Mouse (Mus musculus): ENCODE measurements around the gene Rnf13. TPM values are rescaled to one million over a fixed set of nuclear protein-coding genes. Genes with fewer than 3 reads are reported as not detected.

Gene Rnf13
- polyA plus RNA-seq (2015; fragmentation: Nextera tagmentation; extraction: Ambion mirVana): 77.0 and 82.8 TPM in 2 replicates

DNA sequence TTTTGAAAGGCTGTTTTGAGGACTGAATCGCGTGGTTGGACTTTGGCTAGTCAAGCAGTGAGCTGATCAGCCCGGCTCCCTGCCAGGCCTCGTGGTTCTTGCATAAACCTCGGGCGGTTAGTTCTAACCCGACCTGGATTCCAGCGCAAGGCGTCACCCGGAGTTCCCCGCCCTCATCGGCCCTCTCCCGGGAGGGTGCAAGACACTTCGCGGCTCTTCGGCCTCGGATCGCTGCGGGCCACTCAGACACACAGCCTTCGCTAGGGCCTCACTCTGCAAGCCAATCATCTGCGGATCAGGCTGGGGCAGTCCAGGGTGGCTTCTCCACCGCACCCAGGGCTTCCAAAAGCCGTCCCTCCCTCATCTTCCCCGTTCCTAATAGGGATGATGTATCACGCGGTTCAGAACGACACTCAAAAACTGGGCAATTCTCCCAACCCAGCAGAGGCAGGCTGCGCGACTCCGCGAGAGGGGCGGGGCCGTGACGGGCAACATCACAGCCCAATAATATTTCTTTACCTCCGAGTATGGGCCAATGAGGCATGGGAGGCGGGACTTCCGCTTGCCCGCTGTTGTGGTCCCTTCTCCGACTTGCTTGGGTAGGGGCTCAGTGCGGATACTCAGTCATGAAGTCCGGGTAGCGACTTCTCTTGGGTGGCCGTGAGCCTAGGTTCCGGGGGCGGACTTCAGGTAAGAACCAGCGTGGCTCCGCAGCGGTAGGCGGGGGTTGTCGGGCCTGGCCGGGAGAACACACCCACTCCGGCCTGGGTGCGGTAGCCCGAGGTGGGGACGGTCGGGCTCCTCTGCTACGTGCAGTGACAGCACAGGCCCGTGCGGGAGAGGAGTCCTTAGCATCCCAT is at the start of gene Rnf13:
TSS of gene Rnf13 (plus strand) at position 552 of the 860 bp plus-strand sequence.
- peak within 1 kb of the TSS; percentile 67 for H3K4me2 ChIP-seq (replicated peaks)
- no peaks in the 10 kb centered on the region for H3K36me3 ChIP-seq
- H3K27ac ChIP-seq: peak within 1 kb of the TSS; percentile 98
- under 1% methylated on average over 59 of the region's 59 CpGs for WGBS
- H3K4me3 ChIP-seq (replicated peaks): peak within 1 kb of the TSS; percentile 82
- no peaks in the 10 kb centered on the region for H3K9me3 ChIP-seq
- peaks cover 3% of the 10 kb centered on the region; the same call in 1 of the 2 replicates for H3K4me1 ChIP-seq (replicated peaks)
- peak; percentile 100 for ATAC-seq
- H3K9ac ChIP-seq: peak within 1 kb of the TSS; percentile 72
- no peaks in the 10 kb centered on the region for H3K27me3 ChIP-seq (replicated peaks)

DNA sequence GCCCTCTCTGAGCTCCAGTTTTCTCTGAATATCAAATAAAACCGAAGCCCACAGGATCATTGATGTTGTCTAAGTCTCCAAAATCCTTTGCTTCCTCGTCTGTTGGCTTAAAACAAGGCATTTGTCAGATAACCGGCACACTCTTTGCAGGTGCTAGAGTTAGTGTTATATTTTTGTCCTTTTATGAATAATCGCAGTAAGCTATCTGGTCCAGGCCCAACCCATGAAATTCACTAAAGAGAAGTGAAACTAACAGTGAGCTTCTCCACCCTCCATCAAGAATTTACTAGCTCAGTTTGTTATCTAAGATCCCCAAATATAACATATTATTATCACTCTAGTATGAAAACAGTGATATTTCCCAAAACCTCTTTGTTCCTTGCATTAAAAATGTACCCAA is 44.1 kb upstream of the Rnf13 start:
- Histone ChIP-seq H3K27ac (no peak overlapping the region), H3K4me2 (replicated peaks) (no peak overlapping the region), H3K4me1 (replicated peaks) (no peaks in the 10 kb centered on the region), H3K27me3 (replicated peaks) (no peaks in the 10 kb centered on the region), H3K9ac (no peak overlapping the region), H3K9me3 (no peaks in the 10 kb centered on the region), H3K4me3 (replicated peaks) (no peak overlapping the region), H3K36me3 (no peaks in the 10 kb centered on the region)
- no peak for ATAC-seq
- WGBS: 82% methylated on average over 4 of the region's 4 CpGs

DNA sequence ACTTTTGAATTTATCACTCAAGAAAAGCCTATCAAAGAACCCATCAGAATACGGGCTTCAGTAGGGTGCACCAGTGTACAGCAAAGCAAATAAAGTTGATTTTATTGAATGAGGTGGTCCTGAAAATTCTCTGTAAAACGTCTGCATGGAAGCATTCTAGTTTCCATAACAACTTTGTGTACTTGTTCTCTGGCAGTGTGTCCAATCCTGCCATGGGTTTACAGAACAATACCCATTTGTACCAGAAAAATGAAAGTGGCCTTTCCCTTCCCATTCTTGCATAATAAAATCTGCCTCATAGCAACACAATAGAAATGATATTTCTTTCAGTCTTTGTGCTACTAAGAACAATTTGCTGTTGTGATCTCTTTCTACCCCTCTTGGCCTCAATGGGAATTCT is 43.1 kb upstream of the Rnf13 start, which contains the start of gene Ankub1:
TSS of gene Ankub1 (minus strand) at position 81 of the 400 bp plus-strand sequence.
- ATAC-seq: no peak
- 53% methylated on average over 2 of the region's 2 CpGs for WGBS
- Histone ChIP-seq H3K4me2 (replicated peaks) (no peak within 1 kb of the TSS), H3K9me3 (no peaks in the 10 kb centered on the region), H3K27ac (no peak within 1 kb of the TSS), H3K4me3 (replicated peaks) (no peak within 1 kb of the TSS), H3K4me1 (replicated peaks) (no peaks in the 10 kb centered on the region), H3K36me3 (no peaks in the 10 kb centered on the region), H3K27me3 (replicated peaks) (no peaks in the 10 kb centered on the region), H3K9ac (no peak within 1 kb of the TSS)

- H3K4me1 ChIP-seq (replicated peaks): no peaks in the 10 kb centered on the region
- no peak overlapping the region for H3K9ac ChIP-seq
- no peaks in the 10 kb centered on the region for H3K36me3 ChIP-seq
- no peaks in the 10 kb centered on the region for H3K9me3 ChIP-seq
- H3K4me2 ChIP-seq (replicated peaks): no peak overlapping the region
- WGBS: 80% methylated on average over 4 of the region's 4 CpGs
- ATAC-seq: no peak
- no peak overlapping the region for H3K4me3 ChIP-seq (replicated peaks)
- H3K27me3 ChIP-seq (replicated peaks): no peaks in the 10 kb centered on the region
- H3K27ac ChIP-seq: no peak overlapping the region
Observed at GRCm38 (mm10) chr3:57696249-57696648, 39.6 kb upstream of the Rnf13 start.

DNA sequence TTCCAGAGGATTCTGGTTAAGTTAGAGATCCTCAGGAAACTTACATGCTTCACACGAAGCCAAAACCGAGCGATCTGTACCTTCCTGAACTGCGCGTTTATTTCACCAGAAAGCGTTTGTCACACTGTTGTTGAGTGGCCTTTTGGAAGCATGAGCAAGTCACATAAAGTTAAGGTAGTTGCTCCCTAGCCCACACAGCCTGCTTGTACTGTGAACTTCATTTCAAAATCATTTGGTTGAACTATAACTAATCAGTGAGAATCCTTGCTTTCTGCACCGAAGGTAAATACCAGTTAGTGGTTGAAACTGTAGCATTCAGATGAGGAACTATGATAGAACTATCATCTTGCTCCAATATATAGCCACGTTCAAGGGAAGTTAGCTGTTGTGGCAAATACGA is 39.1 kb upstream of the Rnf13 start:
- H3K4me3 ChIP-seq (replicated peaks): no peak overlapping the region
- no peaks in the 10 kb centered on the region for H3K4me1 ChIP-seq (replicated peaks)
- no peak for ATAC-seq
- no peaks in the 10 kb centered on the region for H3K27me3 ChIP-seq (replicated peaks)
- no peak overlapping the region for H3K9ac ChIP-seq
- no peaks in the 10 kb centered on the region for H3K9me3 ChIP-seq
- H3K4me2 ChIP-seq (replicated peaks): no peak overlapping the region
- H3K27ac ChIP-seq: no peak overlapping the region
- WGBS: 90% methylated on average over 9 of the region's 9 CpGs
- H3K36me3 ChIP-seq: no peaks in the 10 kb centered on the region

GRCm38 (mm10) chr3:57714151-57714550 is 21.7 kb upstream of the Rnf13 start:
- H3K4me2 ChIP-seq (replicated peaks): no peak overlapping the region
- no peak for ATAC-seq
- no peak overlapping the region for H3K4me3 ChIP-seq (replicated peaks)
- no peaks in the 10 kb centered on the region for H3K27me3 ChIP-seq (replicated peaks)
- no peak overlapping the region for H3K27ac ChIP-seq
- no peak overlapping the region for H3K9ac ChIP-seq
- no peaks in the 10 kb centered on the region for H3K36me3 ChIP-seq
- no peaks in the 10 kb centered on the region for H3K9me3 ChIP-seq
- WGBS: 79% methylated on average over 6 of the region's 6 CpGs
- no peaks in the 10 kb centered on the region for H3K4me1 ChIP-seq (replicated peaks)

GRCm38 (mm10) chr3:57732206-57732915 is 3.5 kb upstream of the Rnf13 start:
- Histone ChIP-seq H3K4me1 (replicated peaks) (peaks cover 3% of the 10 kb centered on the region; the same call in 1 of the 2 replicates), H3K9me3 (no peaks in the 10 kb centered on the region), H3K9ac (no peak overlapping the region), H3K36me3 (no peaks in the 10 kb centered on the region), H3K4me3 (replicated peaks) (no peak overlapping the region), H3K4me2 (replicated peaks) (no peak overlapping the region), H3K27me3 (replicated peaks) (no peaks in the 10 kb centered on the region), H3K27ac (no peak overlapping the region)
- 68% methylated on average over 5 of the region's 5 CpGs for WGBS
- no peak for ATAC-seq

DNA sequence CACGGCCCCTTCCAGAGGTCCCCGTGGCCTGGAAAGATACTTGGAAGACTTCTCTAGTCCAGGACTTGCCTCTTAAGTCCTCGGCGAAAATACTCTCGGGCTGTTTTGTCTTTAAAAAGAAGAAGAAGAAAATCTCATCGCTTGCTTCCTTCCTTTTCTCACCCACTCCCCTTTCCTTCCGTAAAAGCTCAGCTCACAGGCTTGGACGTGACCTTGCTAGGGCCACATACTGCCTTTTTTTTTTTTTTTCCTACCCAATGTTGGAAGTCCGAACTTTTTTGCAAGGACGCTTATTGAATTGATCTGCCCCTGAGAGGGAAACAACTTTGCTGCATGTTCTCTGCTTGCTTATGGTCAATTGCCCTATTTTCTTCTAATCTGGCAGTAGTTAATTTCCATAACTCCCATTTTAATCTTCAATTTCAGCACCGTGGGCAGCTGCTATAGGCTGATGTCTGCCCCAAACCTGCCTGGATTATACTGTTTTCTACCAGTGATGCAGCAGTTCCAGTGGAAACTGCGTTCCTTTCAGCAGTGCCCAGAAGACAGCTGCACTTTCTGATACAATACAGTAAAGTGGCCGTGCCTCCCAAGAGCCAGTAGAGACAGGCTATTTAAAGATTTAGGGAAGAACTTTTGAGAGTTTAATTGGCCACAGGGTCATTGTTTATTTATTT is 695 bp downstream of the Rnf13 start:
- Histone ChIP-seq H3K36me3 (no peaks in the 10 kb centered on the region), H3K27me3 (replicated peaks) (no peaks in the 10 kb centered on the region), H3K4me1 (replicated peaks) (peaks cover 3% of the 10 kb centered on the region; the same call in 1 of the 2 replicates), H3K27ac (peak overlapping the region; percentile 98), H3K9ac (peak overlapping the region; percentile 72), H3K4me3 (replicated peaks) (peak overlapping the region; percentile 82), H3K9me3 (no peaks in the 10 kb centered on the region), H3K4me2 (replicated peaks) (peak overlapping the region; percentile 67)
- under 1% methylated on average over 13 of the region's 13 CpGs for WGBS
- no peak for ATAC-seq

- Histone ChIP-seq H3K4me3 (replicated peaks) (no peak overlapping the region), H3K4me2 (replicated peaks) (no peak overlapping the region), H3K27ac (no peak overlapping the region), H3K27me3 (replicated peaks) (no peaks in the 10 kb centered on the region), H3K36me3 (no peaks in the 10 kb centered on the region), H3K4me1 (replicated peaks) (peaks cover 3% of the 10 kb centered on the region; the same call in 1 of the 2 replicates), H3K9ac (no peak overlapping the region), H3K9me3 (no peaks in the 10 kb centered on the region)
- WGBS: 98% methylated on average over 1 of the region's 1 CpGs
- ATAC-seq: no peak
Observed at GRCm38 (mm10) chr3:57739830-57740229, 4.0 kb downstream of the Rnf13 start.

- no peak for ATAC-seq
- no peak overlapping the region for H3K9ac ChIP-seq
Observed at GRCm38 (mm10) chr3:57748576-57749267, 12.9 kb downstream of the Rnf13 start.

GRCm38 (mm10) chr3:57776915-57777314 is 41.1 kb downstream of the Rnf13 start:
- H3K4me3 ChIP-seq (replicated peaks): no peak overlapping the region
- 95% methylated on average over 2 of the region's 2 CpGs for WGBS
- H3K27me3 ChIP-seq (replicated peaks): no peaks in the 10 kb centered on the region
- no peaks in the 10 kb centered on the region for H3K9me3 ChIP-seq
- no peak overlapping the region for H3K9ac ChIP-seq
- no peaks in the 10 kb centered on the region for H3K4me1 ChIP-seq (replicated peaks)
- H3K36me3 ChIP-seq: no peaks in the 10 kb centered on the region
- no peak overlapping the region for H3K27ac ChIP-seq
- no peak for ATAC-seq
- no peak overlapping the region for H3K4me2 ChIP-seq (replicated peaks)

More at GRCm38 (mm10) chr3:57748576-57749267, 12.9 kb downstream of the Rnf13 start:
- H3K27ac ChIP-seq: no peak overlapping the region
- H3K27me3 ChIP-seq (replicated peaks): no peaks in the 10 kb centered on the region
- no peaks in the 10 kb centered on the region for H3K36me3 ChIP-seq
- H3K4me1 ChIP-seq (replicated peaks): no peaks in the 10 kb centered on the region
- no peak overlapping the region for H3K4me3 ChIP-seq (replicated peaks)
- WGBS: 91% methylated on average over 3 of the region's 3 CpGs
- H3K9me3 ChIP-seq: no peaks in the 10 kb centered on the region
- no peak overlapping the region for H3K4me2 ChIP-seq (replicated peaks)
